Mouse (Mus musculus) heart, embryonic 14.5 days (tissue): ENCODE measurements around the gene Pex5l. TPM values are rescaled to one million over a fixed set of nuclear protein-coding genes. Genes with fewer than 3 reads are reported as not detected.

Source experiments
- ATAC-seq: fragments of 200-750 bp; cut with Nextera tagmentation; 2 replicates; pipeline ENCODE4 v1.8.0; 2017; ENCODE audit warnings: low read depth, moderate TSS enrichment; ENCODE audit not compliant: insufficient number of reproducible peaks, insufficient read depth, low FRiP score
- H3K27ac ChIP-seq, 2 experiments: fragments of 200-500 bp in 1 of 2; fragments of 300-500 bp in 1 of 2; sonication (generic) in 1 of 2; replicated peaks in 1 of 2; 2 replicates each; pipeline ENCODE4 v1.5.1; 2012 to 2014; ENCODE audit warnings: low read depth in 2 of 2, low read length in 2 of 2, control low read depth in 1 of 2, mild to moderate bottlenecking in 1 of 2, mixed read lengths in 1 of 2; ENCODE audit not compliant: control insufficient read depth in 1 of 2, insufficient read depth in 1 of 2
- H3K27me3 ChIP-seq: fragments of 300-500 bp; sonication (generic); 2 replicates; pipeline ENCODE4 v1.6.1; 2014; ENCODE audit warnings: mild to moderate bottlenecking, low read length, control low read depth; ENCODE audit not compliant: control insufficient read depth, insufficient read depth
- H3K36me3 ChIP-seq: fragments of 300-500 bp; sonication (generic); 2 replicates; pipeline ENCODE4 v1.6.1; 2014; ENCODE audit warnings: mild to moderate bottlenecking, control low read depth, low read length, mixed read lengths; ENCODE audit not compliant: control insufficient read depth, insufficient read depth
- H3K4me1 ChIP-seq, 2 experiments: fragments of 200-500 bp in 1 of 2; fragments of 300-500 bp in 1 of 2; sonication (generic) in 1 of 2; 2 replicates each; pipeline ENCODE4 v1.6.1; 2012 to 2014; ENCODE audit warnings: low read length in 2 of 2, control low read depth in 1 of 2, mixed read lengths in 1 of 2; ENCODE audit not compliant: control insufficient read depth in 2 of 2, insufficient read depth in 2 of 2
- H3K4me2 ChIP-seq: fragments of 300-500 bp; sonication (generic); 2 replicates; pipeline ENCODE4 v1.6.1; 2014; ENCODE audit warnings: mild to moderate bottlenecking, low read length
- H3K4me3 ChIP-seq, 2 experiments: fragments of 200-500 bp in 1 of 2; fragments of 300-500 bp in 1 of 2; sonication (generic) in 1 of 2; 2 replicates each; pipeline ENCODE4 v1.5.1; 2012 to 2014; ENCODE audit warnings: low read length in 2 of 2, mild to moderate bottlenecking in 2 of 2, control low read depth in 1 of 2, low read depth in 1 of 2, moderate library complexity in 1 of 2; ENCODE audit not compliant: control insufficient read depth in 1 of 2, insufficient read depth in 1 of 2
- H3K9ac ChIP-seq: fragments of 300-500 bp; sonication (generic); 2 replicates; pipeline ENCODE4 v1.6.1; 2014; ENCODE audit warnings: mild to moderate bottlenecking, low read length
- H3K9me3 ChIP-seq: fragments of 300-500 bp; sonication (generic); 2 replicates; pipeline ENCODE4 v1.6.1; 2016; ENCODE audit warnings: low read length, control low read depth; ENCODE audit not compliant: control insufficient read depth
- WGBS: fragments of 180-500 bp; shearing (Covaris S2); extraction: QIAGEN DNeasy Blood & Tissue Kit; methylation state at CpG from one replicate; pipeline ENCODE4 v1.1.7; 2014; 5-methylcytosine and 5-hydroxymethylcytosine counted together
- polyA plus RNA-seq: library from polyadenylated mRNA; unstranded; fragments of >200 nt; fragmentation: Nextera tagmentation; extraction: Ambion mirVana; gene quantifications from 2 replicates; pipeline ENCODE4 v1.2.1, GENCODE M21; 2014

The Pex5l gene
- polyA plus RNA-seq, 1 experiment from 2014 or later: 0.23 TPM

- Histone ChIP-seq H3K9ac (no peak overlapping the region), H3K27ac (no peak overlapping the region), H3K36me3 (no peaks in the 10 kb centered on the region), H3K4me1 (no peaks in the 10 kb centered on the region), H3K4me3 (no peak overlapping the region), H3K4me2 (no peak overlapping the region), H3K27me3 (no peaks in the 10 kb centered on the region), H3K9me3 (no peaks in the 10 kb centered on the region)
- ATAC-seq: no peak
- WGBS: 74% methylated on average over 4 of the region's 4 CpGs
These were observed 139.1 kb downstream of the Pex5l start for GRCm38 (mm10) chr3:33003901-33004300.

- 75% methylated on average over 3 of the region's 3 CpGs for WGBS
- Histone ChIP-seq H3K9ac (no peak overlapping the region), H3K27ac (no peak overlapping the region), H3K9me3 (no peaks in the 10 kb centered on the region), H3K4me3 (no peak overlapping the region), H3K4me1 (no peaks in the 10 kb centered on the region), H3K27me3 (no peaks in the 10 kb centered on the region), H3K36me3 (no peaks in the 10 kb centered on the region), H3K4me2 (no peak overlapping the region)
- ATAC-seq: no peak
These were observed 141.3 kb downstream of the Pex5l start for GRCm38 (mm10) chr3:33001769-33002168.

- Histone ChIP-seq H3K4me3 (no peak overlapping the region), H3K9me3 (no peaks in the 10 kb centered on the region), H3K36me3 (no peaks in the 10 kb centered on the region), H3K4me1 (no peaks in the 10 kb centered on the region), H3K4me2 (no peak overlapping the region), H3K9ac (no peak overlapping the region), H3K27ac (no peak overlapping the region), H3K27me3 (no peaks in the 10 kb centered on the region)
- ATAC-seq: no peak
- WGBS: 84% methylated on average over 8 of the region's 8 CpGs
These were observed 142.5 kb downstream of the Pex5l start for GRCm38 (mm10) chr3:33000383-33001015.

- no peaks in the 10 kb centered on the region for H3K9me3 ChIP-seq
- no peak overlapping the region for H3K4me2 ChIP-seq
- no peak for ATAC-seq
- H3K27ac ChIP-seq: no peak overlapping the region
- no peak overlapping the region for H3K4me3 ChIP-seq
- no peaks in the 10 kb centered on the region for H3K27me3 ChIP-seq
- 70% methylated on average over 12 of the region's 12 CpGs for WGBS
- H3K4me1 ChIP-seq: peaks cover 0 to 4% of the 10 kb centered on the region in 2 experiments; a peak in 2 of 4 replicates
- no peaks in the 10 kb centered on the region for H3K36me3 ChIP-seq
- H3K9ac ChIP-seq: no peak overlapping the region
These were observed 151.1 kb downstream of the Pex5l start for GRCm38 (mm10) chr3:32991713-32992575.

- no peak for ATAC-seq
- 52% methylated on average over 5 of the region's 5 CpGs for WGBS
These were observed 155.2 kb downstream of the Pex5l start for GRCm38 (mm10) chr3:32987806-32988205.

GRCm38 (mm10) chr3:32985141-32985540, 157.9 kb downstream of the Pex5l start:
- no peak for ATAC-seq
- 67% methylated on average over 3 of the region's 3 CpGs for WGBS
- no peaks in the 10 kb centered on the region for H3K36me3 ChIP-seq
- no peaks in the 10 kb centered on the region for H3K27me3 ChIP-seq
- no peak overlapping the region for H3K4me3 ChIP-seq
- H3K4me1 ChIP-seq: peaks cover 0 to 4% of the 10 kb centered on the region in 2 experiments; a peak in 2 of 4 replicates
- no peak overlapping the region for H3K4me2 ChIP-seq
- H3K9ac ChIP-seq: no peak overlapping the region
- no peak overlapping the region for H3K27ac ChIP-seq
- H3K9me3 ChIP-seq: no peaks in the 10 kb centered on the region

More at GRCm38 (mm10) chr3:32987806-32988205, 155.2 kb downstream of the Pex5l start:
- Histone ChIP-seq H3K27me3 (no peaks in the 10 kb centered on the region), H3K9me3 (no peaks in the 10 kb centered on the region), H3K36me3 (no peaks in the 10 kb centered on the region), H3K27ac (no peak overlapping the region), H3K4me1 (peaks cover 0 to 4% of the 10 kb centered on the region in 2 experiments; a peak in 2 of 4 replicates), H3K4me3 (no peak overlapping the region), H3K9ac (no peak overlapping the region), H3K4me2 (no peak overlapping the region)

- no peaks in the 10 kb centered on the region for H3K9me3 ChIP-seq
- H3K9ac ChIP-seq: no peak overlapping the region
- no peak overlapping the region for H3K4me2 ChIP-seq
- no peaks in the 10 kb centered on the region for H3K27me3 ChIP-seq
- no peak overlapping the region for H3K27ac ChIP-seq
- no peaks in the 10 kb centered on the region for H3K4me1 ChIP-seq
- no peaks in the 10 kb centered on the region for H3K36me3 ChIP-seq
- ATAC-seq: no peak
- H3K4me3 ChIP-seq: no peak overlapping the region
- 75% methylated on average over 4 of the region's 4 CpGs for WGBS
These were observed 163.1 kb downstream of the Pex5l start for GRCm38 (mm10) chr3:32979981-32980380.
